Mouse (Mus musculus) thymus, postnatal 4 days (tissue): ENCODE measurements at regions not wholly inside any gene's neighbourhood (a gene's known extent, or its start where the extent isn't known, plus 50 kb on each side); places are given as distances from the start of the nearest gene placed in this dataset.
"Not testable (repeated sequence)": the region's sequence is repeated elsewhere in the genome, so short reads cannot be mapped to it uniquely, and the experiment has no call there.

Source experiments
- DNase-seq: peaks from one replicate; pipeline ENCODE4 v3.0.0; 2021

DNA sequence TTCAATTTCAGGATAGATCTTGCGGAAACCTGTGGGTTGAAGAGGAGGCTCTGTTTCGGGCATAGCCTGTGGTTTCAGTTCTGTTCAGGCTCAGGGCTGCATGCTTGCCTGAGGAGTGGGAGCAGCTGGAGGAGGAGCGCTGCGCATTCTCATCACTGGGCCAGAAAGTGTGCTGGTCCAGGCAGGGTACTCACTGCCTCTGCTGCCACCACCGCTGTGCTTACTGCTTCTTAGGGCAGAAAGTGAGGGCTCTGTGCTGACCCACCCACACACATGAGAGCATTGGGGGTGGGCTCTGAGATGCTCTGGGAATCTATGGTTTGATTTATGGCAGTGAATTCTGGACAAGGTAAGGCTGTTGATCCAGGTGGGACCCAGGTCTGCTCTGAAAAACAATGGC, 109.1 kb upstream of the Obox2 start:
- not testable (repeated sequence) for DNase-seq

DNA sequence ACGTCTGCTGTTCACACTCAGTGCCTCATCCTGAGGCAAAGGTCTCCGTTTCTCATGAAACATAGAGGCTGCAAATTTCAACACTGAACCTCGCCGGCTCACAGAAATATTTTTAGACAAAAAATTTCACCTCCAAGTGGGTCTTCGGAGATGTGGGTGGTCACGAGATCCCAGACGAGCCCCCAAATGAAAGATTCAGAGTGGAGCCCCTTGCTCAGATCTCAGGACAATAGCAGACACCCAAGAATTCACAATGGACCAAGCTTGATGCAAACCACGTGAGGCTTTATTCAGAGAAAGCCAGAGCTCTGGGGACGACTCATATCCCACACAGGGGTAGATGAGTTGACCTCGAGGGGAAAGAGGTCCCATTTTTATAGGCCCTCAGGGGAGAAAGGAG, 108.4 kb upstream of the Obox2 start:
- DNase-seq, result not testable (repeated sequence)

- not testable (repeated sequence) for DNase-seq
Measured at GRCm38 (mm10) chr7:15287798-15288197, 100.7 kb upstream of the Obox2 start.

DNA sequence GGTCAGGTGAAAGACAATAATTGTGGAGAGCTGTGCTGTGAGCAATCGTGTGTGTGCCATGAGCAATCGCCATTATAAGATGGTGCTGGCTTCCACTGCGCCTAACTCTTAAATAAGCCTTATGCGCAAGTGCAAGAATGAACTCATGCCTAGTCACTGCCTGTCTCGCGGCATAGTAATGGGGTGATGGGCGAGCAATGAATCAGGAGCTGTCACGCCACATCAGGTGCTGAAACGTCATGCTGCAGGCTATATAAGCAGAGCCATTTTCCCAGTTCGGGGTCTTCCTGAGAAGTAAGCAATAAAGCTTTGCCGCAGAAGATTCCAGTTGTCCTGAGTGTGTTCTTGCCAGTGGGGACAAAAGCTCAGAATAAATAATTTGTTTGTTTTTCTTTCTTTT, 59.0 kb upstream of the Obox2 start:
- DNase-seq, result peak; percentile 6
